Mouse (Mus musculus) retina, adult 2 months (tissue): ENCODE measurements around the gene Lce1l.
"Not testable (repeated sequence)": the region's sequence is repeated elsewhere in the genome, so short reads cannot be mapped to it uniquely, and the experiment has no call there.

ENCODE experiments used
- DNase-seq: peaks from one replicate; pipeline ENCODE4 v3.0.0-alpha.2; 2012; ENCODE audit warnings: low read depth, low spot score

The Lce1l gene

GRCm38 (mm10) chr3:92851186-92851585 lies at the start of gene Lce1l:
Lce1l (minus strand) TSS chr3:92851286.
- no peak for DNase-seq

- no peak for DNase-seq
Measured at GRCm38 (mm10) chr3:92894489-92894888, 43.4 kb upstream of the Lce1l start.

- DNase-seq, result no peak
Measured at GRCm38 (mm10) chr3:92894063-92894462, 43.0 kb upstream of the Lce1l start.

- no peak for DNase-seq
Measured at GRCm38 (mm10) chr3:92874180-92874579, 23.1 kb upstream of the Lce1l start.

- no peak for DNase-seq
Measured at GRCm38 (mm10) chr3:92870116-92870515, 19.0 kb upstream of the Lce1l start, which contains the start of gene 2310050C09Rik. 2310050C09Rik (minus strand) TSS chr3:92870216.

GRCm38 (mm10) chr3:92827108-92827507 lies 24.0 kb downstream of the Lce1l start, which contains the start of gene Kprp:
Kprp (minus strand) TSS chr3:92827247.
- DNase-seq, result no peak

- no peak for DNase-seq
Measured at GRCm38 (mm10) chr3:92825808-92826207, 25.3 kb downstream of the Lce1l start.

GRCm38 (mm10) chr3:92816036-92816435 lies 35.0 kb downstream of the Lce1l start:
- DNase-seq, result not testable (repeated sequence)

DNA sequence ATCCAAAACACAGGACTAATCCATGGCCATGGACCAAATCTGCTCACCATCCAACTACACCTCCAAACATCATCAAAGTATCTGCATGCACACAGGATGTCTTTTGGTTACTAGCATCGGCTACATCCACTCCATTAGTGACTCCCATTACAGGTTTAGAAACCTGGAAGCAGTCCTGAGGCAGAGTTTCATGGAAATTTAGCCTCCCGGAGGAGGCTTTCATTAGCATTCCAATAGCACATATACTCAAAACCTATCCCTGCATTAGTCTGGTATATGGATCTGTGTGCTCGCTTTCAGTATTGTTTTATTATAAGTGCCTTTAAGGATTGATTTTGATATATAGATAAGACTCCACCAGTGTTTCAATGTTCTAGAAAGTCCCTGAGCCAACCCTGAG lies 35.5 kb downstream of the Lce1l start:
- no peak for DNase-seq

DNA sequence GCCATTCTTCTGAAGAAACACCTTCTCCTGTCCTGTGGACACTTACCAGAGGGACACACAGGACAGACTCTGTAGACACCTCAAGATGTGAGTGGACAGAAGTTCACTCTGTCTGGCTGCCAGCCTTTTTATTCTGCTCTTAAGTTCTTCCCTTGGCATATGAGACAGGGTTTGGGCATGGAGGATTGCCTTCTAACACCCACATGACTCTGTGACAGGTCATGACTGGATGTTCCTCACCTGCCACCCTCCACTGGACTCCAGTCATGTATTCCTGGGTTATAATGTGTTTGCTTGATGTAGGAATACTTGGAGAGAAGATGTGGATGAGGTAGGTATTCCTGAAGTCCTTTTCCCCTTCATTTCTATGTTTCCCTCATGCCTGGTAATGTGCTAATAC lies 43.3 kb downstream of the Lce1l start, which contains the start of gene Lce1k:
TSS of gene Lce1k (minus strand) at position 101 of the 400 bp plus-strand sequence.
- DNase-seq, result no peak
